Mouse (Mus musculus) neutrophil, adult 83 days (primary cell): ENCODE measurements around the gene Aplp1. TPM values are rescaled to one million over a fixed set of nuclear protein-coding genes. Genes with fewer than 3 reads are reported as not detected.

Experiments used
- total RNA-seq, 2 experiments: library from RNA; stranded (reverse); gene quantifications; one replicate each; pipeline ENCODE4 v1.2.4; 2023

Aplp1 gene
- total RNA-seq, result under 1 TPM in 1 of 2 experiments, not detected in 1; 0.35 TPM

GRCm38 (mm10) chr7:30444971-30445751 lies at the start of gene Aplp1:
TSS of gene Aplp1 (minus strand) at chr7:30445535.

DNA sequence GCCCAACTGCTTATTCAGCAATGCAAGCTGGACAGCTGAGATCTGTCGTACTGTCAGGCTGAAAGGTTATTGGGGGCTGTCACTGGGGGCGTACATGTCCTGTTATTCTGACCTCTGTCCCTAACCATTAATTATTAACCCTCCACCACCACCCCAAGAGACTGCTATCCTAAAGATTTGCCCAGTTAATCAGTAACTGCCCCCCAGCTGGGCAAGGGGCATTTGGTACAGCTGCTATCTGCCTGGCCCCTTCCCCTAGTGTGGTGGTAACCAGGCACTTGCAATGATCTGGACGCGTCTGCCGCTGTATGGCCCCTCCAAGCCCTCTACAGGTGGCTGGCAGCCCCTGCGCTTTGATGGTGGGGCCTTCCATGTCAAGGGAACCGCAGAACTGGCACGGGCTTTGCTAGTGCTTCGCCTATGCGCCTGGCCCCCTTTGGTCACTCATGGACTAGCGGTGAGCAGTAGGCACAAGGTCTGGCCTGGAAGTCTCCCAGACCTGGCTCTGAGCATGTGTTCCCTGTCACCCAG lies 48.1 kb upstream of the Aplp1 start, which contains the start of gene Prodh2:
TSS of gene Prodh2 (plus strand) at position 222 of the 531 bp plus-strand sequence.

GRCm38 (mm10) chr7:30457629-30458330 lies 12.4 kb upstream of the Aplp1 start, which contains the start of the genes Kirrel2 and Nphs1:
TSS of gene Kirrel2 (minus strand) at chr7:30457690.
TSS of gene Nphs1 (plus strand) at chr7:30458315.

GRCm38 (mm10) chr7:30421175-30421889 lies 24.0 kb downstream of the Aplp1 start, which contains the start of gene Nfkbid:
TSS of gene Nfkbid (plus strand) at chr7:30421732.

GRCm38 (mm10) chr7:30419561-30420499 lies 25.5 kb downstream of the Aplp1 start, which contains the start of gene Hcst:
TSS of gene Hcst (minus strand) at chr7:30419854.

GRCm38 (mm10) chr7:30413596-30413995 lies 31.7 kb downstream of the Aplp1 start, which contains the start of gene Tyrobp:
TSS of gene Tyrobp (plus strand) at chr7:30413760.

Other genes with a start within 250 kb of the Aplp1 start
- 100 to 1,000 TPM; 216 to 218 TPM for gene Capns1, start 246.7 kb downstream of the Aplp1 start, total RNA-seq
- gene Polr2i, start 213.6 kb downstream of the Aplp1 start, total RNA-seq, result 10 to 100 TPM; 29.7 to 30.5 TPM
- gene Tbcb, start 213.3 kb downstream of the Aplp1 start, total RNA-seq, result 10 to 100 TPM; 47.2 to 53.8 TPM
- gene Ovol3, start 209.8 kb downstream of the Aplp1 start, total RNA-seq, result not detected
- 1 to 10 TPM; 1.0 to 1.1 TPM for gene Thap8, start 165.4 kb downstream of the Aplp1 start, total RNA-seq
- gene Wdr62, start 165.1 kb downstream of the Aplp1 start, total RNA-seq, result 10 to 100 TPM; 15.1 to 21.7 TPM
- gene Clip3, start 153.8 kb downstream of the Aplp1 start, total RNA-seq, result not detected
- gene Alkbh6, start 136.8 kb downstream of the Aplp1 start, total RNA-seq, result 10 to 100 TPM; 11.1 to 13.8 TPM
- under 1 TPM in 1 of 2 experiments, not detected in 1; 0.77 TPM for gene Syne4, start 130.7 kb downstream of the Aplp1 start, total RNA-seq
- gene E130208F15Rik, start 123.8 kb downstream of the Aplp1 start, total RNA-seq, result under 1 TPM; 0.31 to 0.33 TPM
- gene Sdhaf1, start 121.6 kb downstream of the Aplp1 start, total RNA-seq, result 1 to 10 TPM; 2.0 to 3.4 TPM
- not detected for gene Lrfn3, start 82.8 kb downstream of the Aplp1 start, total RNA-seq
- gene Tyrobp, start 31.8 kb downstream of the Aplp1 start, total RNA-seq, result 1,000 to 10,000 TPM; 1,969 to 2,032 TPM
- 100 to 1,000 TPM; 116 to 124 TPM for gene Hcst, start 25.7 kb downstream of the Aplp1 start, total RNA-seq
- gene Nfkbid, start 23.8 kb downstream of the Aplp1 start, total RNA-seq, result 10 to 100 TPM; 61.7 to 67.0 TPM
- gene Kirrel2, start 12.2 kb upstream of the Aplp1 start, total RNA-seq, result not detected
- gene Nphs1, start 12.8 kb upstream of the Aplp1 start, total RNA-seq, result not detected
- not detected for gene Prodh2, start 48.1 kb upstream of the Aplp1 start, total RNA-seq
- 10 to 100 TPM; 17.6 to 19.1 TPM for gene Arhgap33, start 89.5 kb upstream of the Aplp1 start, total RNA-seq
- gene Hspb6, start 106.6 kb upstream of the Aplp1 start, total RNA-seq, result 1 to 10 TPM; 5.0 to 5.5 TPM
- 1 to 10 TPM; 4.4 to 5.1 TPM for gene Proser3, start 106.8 kb upstream of the Aplp1 start, total RNA-seq
- gene Lin37, start 114.3 kb upstream of the Aplp1 start, total RNA-seq, result 10 to 100 TPM; 24.1 to 36.0 TPM
- 10 to 100 TPM; 36.6 to 41.9 TPM for gene U2af1l4, start 117.8 kb upstream of the Aplp1 start, total RNA-seq
- 1 to 10 TPM; 4.6 to 5.6 TPM for gene Gm49396, start 117.8 kb upstream of the Aplp1 start, total RNA-seq
- 100 to 1,000 TPM; 117 to 126 TPM for gene Psenen, start 118.1 kb upstream of the Aplp1 start, total RNA-seq
- 1 to 10 TPM; 2.3 to 4.4 TPM for gene Igflr1, start 119.9 kb upstream of the Aplp1 start, total RNA-seq
- 10 to 100 TPM; 51.8 to 52.4 TPM for gene Kmt2b, start 143.2 kb upstream of the Aplp1 start, total RNA-seq
- under 1 TPM in 1 of 2 experiments, not detected in 1; 0.44 TPM for gene Zbtb32, start 153.4 kb upstream of the Aplp1 start, total RNA-seq
- gene Upk1a, start 167.3 kb upstream of the Aplp1 start, total RNA-seq, result under 1 TPM in 1 of 2 experiments, not detected in 1; 0.29 TPM
- gene Cox6b1, start 180.6 kb upstream of the Aplp1 start, total RNA-seq, result 100 to 1,000 TPM; 236 to 278 TPM
- not detected for gene Etv2, start 190.3 kb upstream of the Aplp1 start, total RNA-seq
- gene Rbm42, start 204.8 kb upstream of the Aplp1 start, total RNA-seq, result 10 to 100 TPM; 73.6 to 73.7 TPM
- 10 to 100 TPM; 19.2 to 25.8 TPM for gene Haus5, start 219.5 kb upstream of the Aplp1 start, total RNA-seq
- not detected for gene Pmis2, start 226.1 kb upstream of the Aplp1 start, total RNA-seq